Mouse (Mus musculus) limb, embryonic 14.5 days (tissue): Measurements from ENCODE around the gene Sema4a. TPM values are rescaled to one million over a fixed set of nuclear protein-coding genes. Genes with fewer than 3 reads are reported as not detected.

Source experiments
- ATAC-seq: fragments of 200-750 bp; cut with Nextera tagmentation; 2 replicates; pipeline ENCODE4 v1.8.0; 2017; ENCODE audit warnings: low read depth, moderate number of reproducible peaks, moderate TSS enrichment; ENCODE audit not compliant: low FRiP score
- DNase-seq: peaks from one replicate; pipeline ENCODE4 v3.0.0-alpha.2; 2015; ENCODE audit warnings: low spot score
- H3K27ac ChIP-seq: fragments of 300-500 bp; sonication (generic); replicated peaks from 2 replicates; pipeline ENCODE4 v1.5.1; 2014; ENCODE audit warnings: low read depth, mild to moderate bottlenecking, low read length, moderate library complexity, mixed read lengths
- H3K27me3 ChIP-seq: fragments of 300-500 bp; sonication (generic); 2 replicates; pipeline ENCODE4 v1.6.1; 2014; ENCODE audit warnings: low read length, mixed read lengths; ENCODE audit not compliant: control insufficient read depth, insufficient read depth
- H3K36me3 ChIP-seq: fragments of 300-500 bp; sonication (generic); 2 replicates; pipeline ENCODE4 v1.6.1; 2014; ENCODE audit warnings: mild to moderate bottlenecking, low read length, moderate library complexity, mixed read lengths; ENCODE audit not compliant: control insufficient read depth, insufficient read depth
- H3K4me1 ChIP-seq: fragments of 300-500 bp; sonication (generic); 2 replicates; pipeline ENCODE4 v1.6.1; 2014; ENCODE audit warnings: antibody characterized with exemption, low read length, mixed read lengths; ENCODE audit not compliant: control insufficient read depth, insufficient read depth
- H3K4me2 ChIP-seq: fragments of 300-500 bp; sonication (generic); replicated peaks from 2 replicates; pipeline ENCODE4 v1.6.1; 2014; ENCODE audit warnings: low read depth, mild to moderate bottlenecking, low read length, moderate library complexity; ENCODE audit not compliant: severe bottlenecking
- H3K4me3 ChIP-seq: fragments of 300-500 bp; sonication (generic); replicated peaks from 2 replicates; pipeline ENCODE4 v1.5.1; 2014; ENCODE audit warnings: low read length
- H3K9ac ChIP-seq: fragments of 300-500 bp; sonication (generic); 2 replicates; pipeline ENCODE4 v1.6.1; 2014; ENCODE audit warnings: mild to moderate bottlenecking, low read depth, low read length, moderate library complexity; ENCODE audit not compliant: severe bottlenecking
- H3K9me3 ChIP-seq: fragments of 300-500 bp; sonication (generic); 2 replicates; pipeline ENCODE4 v1.6.1; 2016; ENCODE audit warnings: low read length; ENCODE audit not compliant: control insufficient read depth
- POLR2A ChIP-seq: fragments of 200-500 bp; IDR thresholded peaks from 2 replicates; pipeline ENCODE4 v1.8.0; 2012; ENCODE audit warnings: inconsistent platforms, mild to moderate bottlenecking, moderate library complexity, borderline replicate concordance; ENCODE audit not compliant: insufficient read depth, insufficient read length; ENCODE audit errors: extremely low read depth
- WGBS: fragments of 180-500 bp; shearing (Covaris S2); extraction: QIAGEN DNeasy Blood & Tissue Kit; methylation state at CpG from one replicate; pipeline ENCODE4 v1.1.7; 2014; 5-methylcytosine and 5-hydroxymethylcytosine counted together
- polyA plus RNA-seq, 2 experiments: library from polyadenylated mRNA; depleted of rRNA in 1 of 2; stranded (reverse) in 1 of 2; unstranded in 1 of 2; fragments of >200 nt; fragmentation: Nextera tagmentation in 1 of 2; extraction: Ambion mirVana in 1 of 2; gene quantifications; 2 replicates each; pipeline versions ENCODE4 v1.2.1 to v1.2.3; 2012 to 2014

The Sema4a gene
- polyA plus RNA-seq, 2 experiments: 13.5 to 14.4 TPM

GRCm38 (mm10) chr3:88424605-88425329, 36.2 kb downstream of the Sema4a start, which contains the start of gene Slc25a44:
Gene Slc25a44 (minus strand): TSS chr3:88425139.
- WGBS: 4% methylated on average over 35 of the region's 35 CpGs
- H3K27ac ChIP-seq: no peak within 1 kb of the TSS
- H3K9ac ChIP-seq: peak within 1 kb of the TSS; percentile 60
- peaks cover 10% of the 10 kb centered on the region for H3K4me1 ChIP-seq
- H3K27me3 ChIP-seq: no peaks in the 10 kb centered on the region
- peaks cover 15% of the 10 kb centered on the region for H3K36me3 ChIP-seq
- ATAC-seq (peak; percentile 99), DNase-seq (peak; percentile 99)
- peak within 1 kb of the TSS; percentile 75 for H3K4me2 ChIP-seq
- no peaks in the 10 kb centered on the region for H3K9me3 ChIP-seq
- TF ChIP-seq POLR2A: no peak
- H3K4me3 ChIP-seq: peak within 1 kb of the TSS; percentile 69

- no peak for ATAC-seq
- WGBS: 49% methylated on average over 9 of the region's 9 CpGs
- H3K9ac ChIP-seq: no peak overlapping the region
- H3K9me3 ChIP-seq: no peaks in the 10 kb centered on the region
- H3K4me3 ChIP-seq: no peak overlapping the region
- peaks cover 34% of the 10 kb centered on the region for H3K36me3 ChIP-seq
- no peak for TF ChIP-seq POLR2A
- no peak for DNase-seq
- H3K27ac ChIP-seq: no peak overlapping the region
- peaks cover 10% of the 10 kb centered on the region for H3K4me1 ChIP-seq
- H3K27me3 ChIP-seq: no peaks in the 10 kb centered on the region
- no peak overlapping the region for H3K4me2 ChIP-seq
These were observed 38.8 kb downstream of the Sema4a start for GRCm38 (mm10) chr3:88422020-88422720.

GRCm38 (mm10) chr3:88420771-88421170, 40.2 kb downstream of the Sema4a start:
- ATAC-seq (no peak), DNase-seq (no peak)
- H3K27me3 ChIP-seq: no peaks in the 10 kb centered on the region
- peaks cover 10% of the 10 kb centered on the region for H3K4me1 ChIP-seq
- no peak overlapping the region for H3K4me2 ChIP-seq
- no peak overlapping the region for H3K27ac ChIP-seq
- H3K36me3 ChIP-seq: peaks cover 41% of the 10 kb centered on the region
- no peak overlapping the region for H3K4me3 ChIP-seq
- no peak overlapping the region for H3K9ac ChIP-seq
- 98% methylated on average over 19 of the region's 19 CpGs for WGBS
- TF ChIP-seq POLR2A: no peak
- H3K9me3 ChIP-seq: no peaks in the 10 kb centered on the region

- H3K4me1 ChIP-seq: no peaks in the 10 kb centered on the region
- ATAC-seq (no peak), DNase-seq (no peak)
- no peak overlapping the region for H3K4me3 ChIP-seq
- no peak overlapping the region for H3K9ac ChIP-seq
- H3K27me3 ChIP-seq: no peaks in the 10 kb centered on the region
- WGBS: 77% methylated on average over 6 of the region's 6 CpGs
- no peak overlapping the region for H3K27ac ChIP-seq
- no peak for TF ChIP-seq POLR2A
- no peaks in the 10 kb centered on the region for H3K9me3 ChIP-seq
- peaks cover 64% of the 10 kb centered on the region for H3K36me3 ChIP-seq
- H3K4me2 ChIP-seq: no peak overlapping the region
These were observed 43.0 kb downstream of the Sema4a start for GRCm38 (mm10) chr3:88418016-88418415.

DNA sequence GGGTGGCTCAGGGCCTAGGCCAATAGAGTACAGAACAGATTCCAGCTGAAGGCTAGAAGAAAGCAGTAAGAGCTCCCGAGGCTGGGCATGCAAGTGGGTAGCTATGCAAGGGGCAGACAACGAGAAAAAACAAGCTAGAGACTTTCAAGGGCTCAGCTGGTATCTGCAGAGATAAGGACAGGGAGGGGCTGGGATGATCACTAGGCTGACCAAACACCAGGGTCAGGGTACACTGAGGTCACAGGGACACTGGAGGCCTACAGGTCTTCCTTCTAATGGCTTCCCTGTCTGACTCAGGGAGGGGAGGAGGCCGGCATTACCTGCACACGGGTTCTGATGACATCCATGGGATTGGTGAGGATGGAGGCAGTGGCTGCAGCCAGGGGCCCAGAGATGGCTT, 45.3 kb downstream of the Sema4a start:
- peaks cover 76% of the 10 kb centered on the region for H3K36me3 ChIP-seq
- no peak overlapping the region for H3K27ac ChIP-seq
- no peak for ATAC-seq

More for the DNA sequence above, 45.3 kb downstream of the Sema4a start:
- Histone ChIP-seq H3K4me2 (no peak overlapping the region), H3K9ac (no peak overlapping the region), H3K27me3 (no peaks in the 10 kb centered on the region), H3K4me1 (no peaks in the 10 kb centered on the region), H3K4me3 (no peak overlapping the region), H3K9me3 (no peaks in the 10 kb centered on the region)
- no peak for DNase-seq
- WGBS: 90% methylated on average over 4 of the region's 4 CpGs
- TF ChIP-seq POLR2A: no peak
